Mouse (Mus musculus): Measurements from ENCODE around the gene Hist1h4f. TPM values are rescaled to one million over a fixed set of nuclear protein-coding genes. Genes with fewer than 3 reads are reported as not detected.
A peak's percentile ranks its signal among the peaks of the same experiment; 100 is the strongest.
"Not testable (repeated sequence)": the region's sequence is repeated elsewhere in the genome, so short reads cannot be mapped to it uniquely, and the experiment has no call there.

Gene Hist1h4f
- total and polyA plus RNA-seq, 3 experiments: 14.4 to 3,786 TPM; not detected in 1

GRCm38 (mm10) chr13:23575271-23575851 is 23.9 kb upstream of the Hist1h4f start, which contains the start of gene Hist1h3d:
Gene Hist1h3d, plus strand, starts transcription at chr13:23575763.
- peak within 1 kb of the TSS; percentile 77 for H3K9ac ChIP-seq (ENCODE audit: control insufficient read depth, low read depth, low read length, poor library complexity, severe bottlenecking)
- peak; percentile 95 for DNase-seq (ENCODE audit: low read depth, low spot score)
- peaks cover 0 to 24% of the 10 kb centered on the region in 2 experiments; a peak in 2 of 4 replicates for H3K36me3 ChIP-seq (ENCODE audit: control insufficient read depth in 1 of 2, insufficient read depth in 2 of 2, low read length in 2 of 2)
- TF ChIP-seq MXI1 (IDR thresholded peaks at IDR 0.05; ENCODE audit: low read depth, low read length) (no peak), UBTF (IDR thresholded peaks at IDR 0.05; ENCODE audit: borderline replicate concordance, insufficient read depth, low read depth, low read length) (no peak), TCF12 (IDR thresholded peaks at IDR 0.05; ENCODE audit: low read depth, low read length) (no peak), POLR2A (IDR thresholded peaks at IDR 0.05; ENCODE audit: control insufficient read depth in 1 of 2, insufficient read depth in 1 of 2, low read depth in 1 of 2, low read length in 2 of 2, poor library complexity in 1 of 2) (peak in 1 of 2 experiments; percentile 93; a peak in 1 of 4 replicates), RCOR1 (IDR thresholded peaks at IDR 0.05; ENCODE audit: low read depth, low read length) (no peak), CTCF (IDR thresholded peaks at IDR 0.05 in 2 of 3, conservative IDR thresholded peaks at IDR 0.05 in 1 of 3; ENCODE audit: control insufficient read depth in 1 of 3, insufficient read depth in 1 of 3, low read depth in 2 of 3, low read length in 3 of 3, poor library complexity in 1 of 3, severe bottlenecking in 1 of 3) (no peak), EP300 (IDR thresholded peaks at IDR 0.05; ENCODE audit: low read depth in 1 of 2, low read length in 2 of 2) (no peak), GABPA (IDR thresholded peaks at IDR 0.05; ENCODE audit: low read depth, low read length) (no peak), CHD1 (IDR thresholded peaks at IDR 0.05; ENCODE audit: low read depth, low read length) (no peak), BHLHE40 (IDR thresholded peaks at IDR 0.05; ENCODE audit: borderline replicate concordance, low read depth, low read length) (no peak), POLR2AphosphoS5 (IDR thresholded peaks at IDR 0.05; ENCODE audit: borderline replicate concordance, low read depth, low read length) (peak; percentile 96; the same call in 1 of the 2 replicates), HCFC1 (IDR thresholded peaks at IDR 0.05; ENCODE audit: low read depth, low read length) (no peak), USF1 (IDR thresholded peaks at IDR 0.05; ENCODE audit: low read depth, low read length) (no peak), TBP (IDR thresholded peaks at IDR 0.05; ENCODE audit: low read depth, low read length) (peak; percentile 99), MYC (IDR thresholded peaks at IDR 0.05; ENCODE audit: low read depth, low read length) (no peak), MAX (IDR thresholded peaks at IDR 0.05; ENCODE audit: low read length) (no peak)
- H3K27me3 ChIP-seq (ENCODE audit: control insufficient read depth in 1 of 2, insufficient read depth in 2 of 2, low read length in 2 of 2): no peaks in the 10 kb centered on the region
- peaks cover 0 to 2% of the 10 kb centered on the region in 2 experiments; a peak in 1 of 4 replicates for H3K4me1 ChIP-seq (ENCODE audit: control insufficient read depth in 1 of 2, insufficient read depth in 2 of 2, low read length in 2 of 2)
- H3K9me3 ChIP-seq (replicated peaks; ENCODE audit: insufficient read depth, low read length): no peaks in the 10 kb centered on the region
- peak within 1 kb of the TSS; percentile 98 for H3K27ac ChIP-seq (ENCODE audit: control insufficient read depth, low read depth, low read length)
- H3K79me2 ChIP-seq (ENCODE audit: control insufficient read depth, insufficient read depth, low read length, poor library complexity): peaks cover 6% of the 10 kb centered on the region; the same call in 1 of the 2 replicates
- H3K4me3 ChIP-seq (ENCODE audit: control insufficient read depth in 1 of 2, insufficient read depth in 1 of 2, low read depth in 2 of 2, low read length in 2 of 2): peak within 1 kb of the TSS; percentile 14 to 47

- not testable (repeated sequence) for H3K79me2 ChIP-seq (ENCODE audit: control insufficient read depth, insufficient read depth, low read length, poor library complexity); H3K9me3 ChIP-seq (replicated peaks; ENCODE audit: insufficient read depth, low read length); H3K4me1 ChIP-seq (ENCODE audit: control insufficient read depth in 1 of 2, insufficient read depth in 2 of 2, low read length in 2 of 2); H3K27me3 ChIP-seq (ENCODE audit: control insufficient read depth in 1 of 2, insufficient read depth in 2 of 2, low read length in 2 of 2)
- Histone ChIP-seq H3K27ac (ENCODE audit: control insufficient read depth, low read depth, low read length) (peak overlapping the region; percentile 98), H3K4me3 (ENCODE audit: control insufficient read depth in 1 of 2, insufficient read depth in 1 of 2, low read depth in 2 of 2, low read length in 2 of 2) (peak overlapping the region; percentile 14 to 47; a peak in 3 of 4 replicates), H3K9ac (ENCODE audit: control insufficient read depth, low read depth, low read length, poor library complexity, severe bottlenecking) (peak overlapping the region; percentile 77), H3K36me3 (ENCODE audit: control insufficient read depth in 1 of 2, insufficient read depth in 2 of 2, low read length in 2 of 2) (peaks cover 0 to 25% of the 10 kb centered on the region in 2 experiments; a peak in 2 of 4 replicates)
- TF ChIP-seq POLR2AphosphoS5 (IDR thresholded peaks at IDR 0.05; ENCODE audit: borderline replicate concordance, low read depth, low read length): peak; percentile 1; the same call in 1 of the 2 replicates
- TF ChIP-seq UBTF (IDR thresholded peaks at IDR 0.05; ENCODE audit: borderline replicate concordance, insufficient read depth, low read depth, low read length): peak; percentile 73; the same call in 1 of the 2 replicates
- TF ChIP-seq POLR2A (IDR thresholded peaks at IDR 0.05; ENCODE audit: control insufficient read depth in 1 of 2, insufficient read depth in 1 of 2, low read depth in 1 of 2, low read length in 2 of 2, poor library complexity in 1 of 2): peak; percentile 68 to 87; a peak in 3 of 4 replicates
- DNase-seq (ENCODE audit: low read depth, low spot score): peak; percentile 74
Measured at GRCm38 (mm10) chr13:23574546-23575170, 23.2 kb upstream of the Hist1h4f start.

All from MEL (cell line).